27 mouse cellular contexts compared by ENCODE assay signal in genomic region chr3:15956921-15957320, GRCm38 (mm10). TPM values are rescaled to one million over a fixed set of nuclear protein-coding genes. Genes with fewer than 3 reads are reported as not detected.
DNase-seq lines count a peak whose midpoint lies in the region; ATAC-seq lines count a peak whose summit lies in the region.
"Had no signal": no experiment of that assay in that cellular context is flagged by ENCODE, and none has a peak within 500 bp of the region (broad histone marks: within the 10 kb centered on the region; RNA-seq: fewer than 3 reads in every experiment).

No protein-coding gene starts in this region.

- H3K9ac ChIP-seq in kidney, embryonic 15.5 days = no peak overlapping the region
- H3K9ac ChIP-seq: embryonic facial prominence, embryonic 12.5 days; forebrain, embryonic 13.5 days; forebrain, embryonic 15.5 days had no signal

- peak; percentile 26 for DNase-seq in kidney, adult 11 months
- no peak for DNase-seq in kidney, postnatal 25 days
- DNase-seq in kidney, adult 8-10 months = peak; percentile 30 to 70
- no peak for DNase-seq in kidney, postnatal 4 days
- DNase-seq in kidney, postnatal 36 days = peak; percentile 13 to 16
- DNase-seq: adrenal gland, adult 8-10 months; adrenal gland, postnatal 14 days; adrenal gland, postnatal 36 days; B cell, adult 2 months; cerebellum, adult 11-12 months; cerebellum, adult 2 months; cerebellum, adult 9-10 months; cerebellum, postnatal 10 days; cerebellum, postnatal 25 days had no signal

- no peak for ATAC-seq in kidney, embryonic 15.5 days (replicated peaks; ENCODE audit: low FRiP score)
- ATAC-seq: activated CD4-positive, CD25-positive, alpha-beta regulatory T cell, adult 4 months; CD4-positive, CD25-positive, alpha-beta regulatory T cell, adult 4 months; forebrain, embryonic 13.5 days; forebrain, embryonic 15.5 days; Patski had no signal

- no peak overlapping the region for H3K27ac ChIP-seq in kidney, embryonic 15.5 days
- H3K27ac ChIP-seq: embryonic facial prominence, embryonic 10.5 days; embryonic facial prominence, embryonic 12.5 days; forebrain, embryonic 13.5 days; forebrain, embryonic 15.5 days had no signal

- H3K4me3 ChIP-seq in kidney, embryonic 15.5 days (replicated peaks) = no peak overlapping the region
- H3K4me3 ChIP-seq: embryonic facial prominence, embryonic 10.5 days; embryonic facial prominence, embryonic 12.5 days; forebrain, embryonic 13.5 days; forebrain, embryonic 15.5 days had no signal

- no peaks in the 10 kb centered on the region for H3K36me3 ChIP-seq in kidney, embryonic 15.5 days
- H3K36me3 ChIP-seq: embryonic facial prominence, embryonic 10.5 days; embryonic facial prominence, embryonic 12.5 days; forebrain, embryonic 15.5 days; G1E had no signal

- no peaks in the 10 kb centered on the region for H3K4me1 ChIP-seq in kidney, embryonic 15.5 days
- H3K4me1 ChIP-seq: embryonic facial prominence, embryonic 10.5 days; embryonic facial prominence, embryonic 12.5 days; forebrain, embryonic 13.5 days; forebrain, embryonic 15.5 days had no signal

- 0 out of 2 replicates have a peak, but pooled peaks cover 4% of the 10 kb centered on the region for H3K9me3 ChIP-seq in kidney, embryonic 15.5 days (replicated peaks)
- H3K9me3 ChIP-seq: forebrain, embryonic 15.5 days; G1E had no signal

- no peaks in the 10 kb centered on the region for H3K27me3 ChIP-seq in kidney, embryonic 15.5 days
- H3K27me3 ChIP-seq: CH12.LX; embryonic facial prominence, embryonic 12.5 days; forebrain, embryonic 13.5 days; forebrain, embryonic 15.5 days; Patski had no signal

- no peak overlapping the region for H3K4me2 ChIP-seq in kidney, embryonic 15.5 days
- H3K4me2 ChIP-seq: embryonic facial prominence, embryonic 12.5 days; forebrain, embryonic 13.5 days; forebrain, embryonic 15.5 days had no signal

RNA-seq across cellular contexts. Expression of gene Gm5150, which starts 49.3 kb away (rescaled TPM):
- not detected in 2 replicates for polyA plus RNA-seq in kidney, embryonic 15.5 days (2015; fragmentation: Nextera tagmentation; extraction: Ambion mirVana)
- polyA plus RNA-seq: activated CD4-positive, CD25-positive, alpha-beta regulatory T cell, adult 4 months; CD4-positive, CD25-positive, alpha-beta regulatory T cell, adult 4 months; cerebellum, adult 2 months; cortical plate, adult 2 months; embryonic facial prominence, embryonic 10.5 days; embryonic facial prominence, embryonic 12.5 days; embryonic facial prominence, embryonic 14.5 days; forebrain, embryonic 11.5 days; forebrain, embryonic 13.5 days; forebrain, embryonic 15.5 days; G1E; Patski had no signal

Comparison
In these comparisons a context has a peak if more than half of its experiments do, and no peak if none do; other contexts are left out.
1. DNase-seq: peak in kidney, adult 11 months (single experiment), kidney, adult 8-10 months (2 of 2) and kidney, postnatal 36 days (2 of 2); none in kidney, postnatal 25 days (0 of 2) and kidney, postnatal 4 days (0 of 2).